Mouse (Mus musculus) testis, adult 2 months (tissue): ENCODE measurements at regions not wholly inside any gene's neighbourhood (a gene's known extent, or its start where the extent isn't known, plus 50 kb on each side); places are given as distances from the start of the nearest gene placed in this dataset.

ENCODE experiments used
- CTCF ChIP-seq: fragments of 200-500 bp; IDR thresholded peaks from 2 replicates; pipeline ENCODE4 v1.5.1; 2012; ENCODE audit warnings: low read depth, mild to moderate bottlenecking, inconsistent platforms, low read length, moderate library complexity; ENCODE audit not compliant: control insufficient read depth, insufficient read depth, insufficient replicate concordance
- POLR2A ChIP-seq: fragments of 200-500 bp; IDR thresholded peaks from 2 replicates; pipeline ENCODE4 v1.6.1; 2012; ENCODE audit warnings: low read depth, mild to moderate bottlenecking, inconsistent platforms, low read length, moderate library complexity; ENCODE audit not compliant: control insufficient read depth

- no peak for TF ChIP-seq CTCF
- no peak for TF ChIP-seq POLR2A
Observed at GRCm38 (mm10) chr2:45170272-45170671, 53.1 kb upstream of the Zeb2 start.
